Mouse (Mus musculus) cerebellum, adult 8-10 months (tissue): ENCODE measurements at regions not wholly inside any gene's neighbourhood (a gene's known extent, or its start where the extent isn't known, plus 50 kb on each side); places are given as distances from the start of the nearest gene placed in this dataset.

Experiments
- DNase-seq: peaks from one replicate; pipeline ENCODE4 v3.0.0; 2022

DNA sequence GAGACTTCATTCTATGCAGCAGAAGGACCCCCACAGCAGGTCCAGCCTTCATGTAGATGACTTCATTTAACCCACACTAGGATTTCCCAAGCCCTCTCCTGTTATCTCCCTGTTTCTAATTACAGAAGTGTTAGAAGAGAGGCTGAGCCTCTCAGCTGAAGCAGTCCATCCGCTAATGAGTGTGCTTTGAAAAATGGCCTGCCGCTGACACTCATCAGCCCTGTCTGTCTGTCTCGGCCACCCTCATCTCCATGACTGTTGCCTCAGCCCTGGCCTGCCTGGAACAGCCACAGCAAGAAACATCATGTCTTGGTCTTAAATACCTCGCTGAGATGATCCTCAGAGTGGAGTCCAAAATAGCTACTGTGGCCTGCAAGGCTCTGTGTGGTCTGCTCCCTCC lies 273.1 kb downstream of the Slc30a10 start:
- no peak for DNase-seq

DNA sequence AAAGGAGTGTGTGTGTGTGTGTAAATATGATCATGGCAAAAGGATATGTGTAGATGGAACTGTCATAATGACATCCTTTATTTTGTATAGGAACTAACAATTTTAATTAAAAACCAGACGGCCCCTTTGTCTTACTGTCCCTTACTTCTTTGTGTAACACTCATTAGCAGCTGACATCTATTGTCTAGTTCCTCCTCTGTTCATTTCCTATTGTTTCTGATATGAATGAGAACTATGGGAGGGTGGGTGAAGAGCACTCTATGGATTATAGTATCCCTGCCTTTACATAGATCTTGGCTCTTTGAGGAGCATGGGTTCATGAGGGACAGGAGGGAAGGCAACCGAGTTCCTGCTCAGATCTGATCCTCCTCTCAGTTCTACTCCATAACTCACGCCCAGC lies 273.8 kb downstream of the Slc30a10 start:
- DNase-seq, result no peak

- no peak for DNase-seq
Measured at GRCm38 (mm10) chr1:185731062-185731461, 276.4 kb downstream of the Slc30a10 start.

DNA sequence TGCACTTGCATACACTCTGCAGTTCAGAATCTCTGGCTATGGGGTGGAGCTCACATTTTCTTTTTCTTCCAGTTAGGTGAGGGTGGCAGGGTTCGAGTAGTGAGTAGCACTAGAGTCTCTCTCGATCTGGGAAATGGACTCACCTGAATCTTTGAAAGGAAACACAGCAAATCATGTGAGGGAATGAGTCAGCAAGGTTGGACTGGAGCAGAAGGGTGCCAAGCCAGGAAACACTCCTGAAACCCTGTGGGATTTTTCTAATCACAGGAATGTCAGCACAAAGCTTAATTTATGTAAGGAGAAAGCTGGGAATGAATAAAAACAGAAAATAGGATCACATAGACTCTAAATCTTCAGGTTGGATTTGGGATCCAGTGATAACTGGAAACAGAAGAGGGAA lies 282.1 kb downstream of the Slc30a10 start:
- DNase-seq, result no peak

- DNase-seq, result no peak
Measured at GRCm38 (mm10) chr1:185741034-185741890, 286.6 kb downstream of the Slc30a10 start.

- no peak for DNase-seq
Measured at GRCm38 (mm10) chr1:185749251-185749650, 294.6 kb downstream of the Slc30a10 start.

GRCm38 (mm10) chr1:185754486-185755290 lies 300.0 kb downstream of the Slc30a10 start:
- DNase-seq, result no peak

DNA sequence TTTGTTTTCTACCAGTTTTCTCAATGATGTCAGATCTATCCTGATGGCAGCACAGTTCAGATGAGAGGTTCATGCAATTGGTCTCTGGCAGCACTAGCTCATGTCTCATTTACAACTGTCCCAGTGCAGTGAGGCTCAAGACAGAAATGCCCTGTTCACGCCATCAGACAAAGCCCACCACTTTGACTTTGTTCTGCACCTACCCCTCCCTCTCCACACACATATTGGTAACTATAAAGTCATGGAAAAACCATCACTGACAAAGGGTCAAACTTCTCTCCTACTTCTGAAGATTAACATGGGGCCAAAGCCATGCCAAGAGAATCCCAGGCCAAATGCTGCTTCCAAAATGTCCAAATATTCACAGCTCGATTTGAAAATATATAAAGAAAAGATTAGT lies 302.7 kb downstream of the Slc30a10 start:
- DNase-seq, result no peak

DNA sequence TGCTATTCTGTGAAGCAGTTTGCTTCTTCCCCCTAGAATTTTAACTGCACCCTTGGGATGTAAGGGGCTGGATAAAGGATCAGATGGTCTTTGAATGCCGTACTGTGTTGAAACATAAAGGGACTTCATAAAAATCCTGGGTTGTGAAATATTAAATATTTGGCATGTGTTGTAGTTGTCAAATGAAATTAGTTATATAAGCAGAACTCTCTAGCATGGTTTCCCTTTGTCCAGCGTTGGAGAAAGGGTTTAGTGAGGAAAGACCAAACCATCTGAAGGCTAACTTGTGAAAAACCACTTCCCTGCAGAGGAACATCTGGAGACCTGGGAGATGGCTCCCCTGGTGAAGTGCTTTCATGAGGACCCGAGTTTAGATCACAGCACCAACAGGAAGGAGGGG lies 319.6 kb downstream of the Slc30a10 start:
- DNase-seq, result no peak

GRCm38 (mm10) chr1:185779604-185780003 lies 325.0 kb downstream of the Slc30a10 start:
- DNase-seq, result no peak

DNA sequence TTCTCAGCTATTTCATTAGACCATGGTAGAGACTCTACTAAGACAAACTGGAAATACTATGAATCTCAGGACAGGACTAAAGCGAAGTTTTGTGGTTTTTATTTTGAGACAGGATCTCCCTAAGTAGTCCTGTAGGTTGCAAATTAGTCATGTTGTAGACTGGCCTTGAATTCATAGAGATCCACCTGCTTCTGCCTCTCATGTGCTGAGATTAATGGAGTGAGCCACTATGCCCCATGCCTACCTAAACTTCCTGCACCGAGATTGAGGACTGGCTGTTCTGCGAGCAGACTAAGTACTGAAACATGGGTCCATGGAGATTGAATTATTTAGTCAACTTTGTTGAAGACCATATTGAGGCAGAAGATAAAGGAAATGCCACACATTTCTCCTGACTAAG lies 315.0 kb downstream of the Lyplal1 start:
- no peak for DNase-seq

DNA sequence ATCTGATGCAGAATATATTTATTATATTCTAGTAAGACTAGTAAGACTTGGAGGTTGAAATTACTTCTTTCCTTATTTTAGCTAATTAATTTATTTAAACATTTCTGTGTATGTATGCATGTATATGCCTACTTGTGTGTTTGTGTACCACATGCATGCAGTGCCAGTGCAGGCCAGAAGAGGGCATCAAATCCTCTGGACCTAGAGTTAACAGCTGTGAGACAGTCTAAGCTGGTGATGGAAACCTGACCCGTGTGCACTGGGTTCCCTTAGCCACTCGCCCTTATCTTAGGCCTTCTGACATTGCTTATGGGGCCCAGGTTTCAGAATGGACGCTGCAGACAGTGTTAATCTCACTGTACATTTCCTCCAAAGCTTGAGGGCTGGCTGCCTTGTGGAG lies 302.2 kb downstream of the Lyplal1 start:
- DNase-seq, result no peak

- DNase-seq, result no peak
Measured at GRCm38 (mm10) chr1:185819044-185819443, 298.1 kb downstream of the Lyplal1 start.

DNA sequence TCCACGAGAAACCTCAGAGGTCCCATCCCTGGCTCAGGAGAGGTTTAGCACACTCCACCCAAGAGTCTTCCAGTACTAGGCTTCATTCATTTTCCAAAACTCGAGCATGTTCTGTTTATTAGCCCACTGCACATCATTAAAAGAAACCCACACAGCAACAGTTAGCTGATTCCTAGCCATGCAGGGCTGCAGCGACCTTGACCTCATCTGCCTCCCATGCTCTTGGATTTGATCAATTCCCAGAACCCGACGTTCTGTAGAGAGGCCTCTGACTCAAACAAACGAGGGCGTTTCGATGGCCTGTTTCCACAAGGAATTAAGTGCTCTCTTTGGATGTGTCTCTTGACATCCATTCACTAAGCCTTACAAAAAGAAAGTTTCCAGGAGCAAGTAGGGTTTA lies 294.9 kb downstream of the Lyplal1 start:
- DNase-seq, result no peak

GRCm38 (mm10) chr1:185823226-185823625 lies 293.9 kb downstream of the Lyplal1 start:
- DNase-seq, result no peak

- no peak for DNase-seq
Measured at GRCm38 (mm10) chr1:185823956-185824355, 293.2 kb downstream of the Lyplal1 start.

DNA sequence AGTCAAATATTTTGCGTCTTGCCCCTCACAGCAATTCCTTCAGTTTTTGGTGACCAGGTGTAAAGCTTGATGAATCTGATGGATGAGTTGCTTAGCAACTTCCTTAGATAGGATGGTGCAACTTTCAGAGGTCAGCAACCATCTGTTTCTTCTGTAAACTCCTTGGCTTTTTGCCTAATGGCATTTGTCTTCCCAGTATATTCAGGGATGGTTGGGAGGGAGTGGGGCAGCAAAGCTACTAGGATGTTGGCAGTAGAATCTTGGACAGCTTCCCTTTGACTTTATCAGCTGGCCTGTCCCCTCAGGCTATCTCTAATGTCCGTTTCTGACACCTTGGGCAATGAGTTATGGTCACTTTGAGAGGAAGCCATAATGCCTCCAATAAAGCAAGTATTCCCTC lies 289.1 kb downstream of the Lyplal1 start:
- no peak for DNase-seq

DNA sequence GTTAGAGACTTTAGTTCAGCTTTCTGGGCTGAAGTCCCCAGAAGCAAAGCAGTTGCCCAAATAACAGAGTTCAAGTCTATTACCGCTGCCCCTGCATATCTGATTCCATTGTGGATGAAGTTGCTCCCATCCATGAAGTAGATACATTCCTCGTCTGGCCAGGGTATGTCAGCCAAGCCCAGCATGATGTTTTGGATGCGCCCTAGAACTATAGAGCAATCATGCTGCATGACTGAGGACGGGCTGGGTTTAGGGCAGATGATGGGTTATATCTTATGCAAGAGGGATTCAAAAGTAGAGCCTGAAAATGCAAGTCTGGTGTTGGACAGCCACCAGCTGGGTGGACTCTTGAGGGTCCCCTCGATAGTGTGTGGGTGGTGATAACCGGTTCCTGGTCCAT lies 288.6 kb downstream of the Lyplal1 start:
- DNase-seq, result no peak

DNA sequence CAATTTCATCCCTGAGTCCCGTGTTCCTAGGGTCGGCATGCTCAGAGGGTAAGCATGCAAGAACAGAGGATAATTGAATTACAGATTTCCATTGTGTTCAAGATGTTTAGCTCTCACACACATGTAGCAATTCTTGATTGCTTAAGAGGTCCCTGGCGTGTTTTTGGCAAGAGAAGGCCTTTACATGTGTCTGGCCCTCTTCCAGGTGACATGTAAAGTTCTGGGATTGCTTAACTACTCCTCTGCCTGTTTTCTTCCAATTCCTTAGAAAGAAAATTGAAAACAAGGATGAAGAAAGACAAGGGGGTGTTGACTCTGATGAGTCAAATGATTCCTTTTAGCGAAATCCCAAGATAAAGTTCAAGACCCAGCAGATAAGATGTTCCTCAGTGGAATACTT lies 285.1 kb downstream of the Lyplal1 start:
- no peak for DNase-seq

DNA sequence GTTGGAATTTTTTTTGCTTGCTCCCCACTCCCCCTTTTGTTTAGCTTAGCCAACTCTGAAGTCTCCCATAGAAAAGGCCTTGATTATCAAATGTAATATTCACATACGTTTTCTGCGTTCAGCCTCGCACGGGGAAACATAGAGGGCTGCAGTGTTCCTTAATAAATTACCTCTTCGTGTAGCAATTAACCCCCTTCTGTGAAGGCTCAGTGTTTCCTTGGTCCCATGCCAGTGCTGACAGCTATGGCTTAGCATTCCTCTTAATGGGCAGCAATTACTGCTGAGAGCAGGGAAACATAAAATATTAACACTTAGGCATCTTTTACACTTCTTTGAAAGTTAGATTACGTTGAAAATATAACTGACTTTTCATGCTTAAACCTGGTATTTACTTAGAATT lies 282.9 kb downstream of the Lyplal1 start:
- DNase-seq, result no peak

- DNase-seq, result no peak
Measured at GRCm38 (mm10) chr1:185836632-185837281, 280.4 kb downstream of the Lyplal1 start.

- DNase-seq, result no peak
Measured at GRCm38 (mm10) chr1:185842481-185842880, 274.6 kb downstream of the Lyplal1 start.

DNA sequence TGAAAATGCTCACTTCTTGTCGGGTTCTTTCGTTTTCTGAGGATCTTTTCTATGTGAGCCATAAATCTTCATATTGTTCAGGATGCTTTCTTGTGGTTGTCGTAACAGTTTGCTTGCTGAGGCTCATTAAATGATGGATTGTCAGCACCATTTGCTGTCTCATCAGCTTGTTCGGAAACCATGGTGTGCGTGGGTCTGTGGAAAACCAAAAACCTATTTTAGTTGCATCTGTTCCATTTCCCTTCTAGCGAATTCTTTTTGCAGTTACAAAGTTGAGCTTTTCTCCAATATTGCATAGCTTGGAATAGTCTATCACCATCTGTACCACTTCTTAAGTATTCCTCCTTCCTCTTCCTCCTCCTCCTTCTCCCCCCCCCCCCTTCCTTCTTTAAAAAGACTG lies 269.9 kb downstream of the Lyplal1 start:
- DNase-seq, result no peak

- no peak for DNase-seq
Measured at GRCm38 (mm10) chr1:185850590-185850989, 266.5 kb downstream of the Lyplal1 start.
